Mouse (Mus musculus): ENCODE measurements around the gene Cnnm1. TPM values are rescaled to one million over a fixed set of nuclear protein-coding genes. Genes with fewer than 3 reads are reported as not detected.

The Cnnm1 gene
- polyA plus RNA-seq, 1 experiment from 2014 or later, result 0.92 TPM

GRCm38 (mm10) chr19:43517320-43517719 is 77.1 kb downstream of the Cnnm1 start:
- Histone ChIP-seq H3K27me3 (0 out of 2 replicates have a peak, but pooled peaks cover 5% of the 10 kb centered on the region), H3K4me1 (peaks cover 29% of the 10 kb centered on the region), H3K4me3 (replicated peaks) (no peak overlapping the region), H3K36me3 (replicated peaks) (peaks cover 24% of the 10 kb centered on the region), H3K27ac (no peak overlapping the region), H3K4me2 (no peak overlapping the region), H3K9me3 (no peaks in the 10 kb centered on the region), H3K9ac (no peak overlapping the region)
- ATAC-seq (ENCODE audit: low FRiP score), result no peak
- 68% methylated on average over 6 of the region's 6 CpGs for WGBS

GRCm38 (mm10) chr19:43517808-43518207 is 77.6 kb downstream of the Cnnm1 start:
- 0 out of 2 replicates have a peak, but pooled peaks cover 5% of the 10 kb centered on the region for H3K27me3 ChIP-seq
- H3K27ac ChIP-seq, result no peak overlapping the region
- peaks cover 21% of the 10 kb centered on the region for H3K36me3 ChIP-seq (replicated peaks)
- H3K4me3 ChIP-seq (replicated peaks), result no peak overlapping the region
- H3K4me1 ChIP-seq, result peaks cover 33% of the 10 kb centered on the region
- no peak overlapping the region for H3K9ac ChIP-seq
- 69% methylated on average over 7 of the region's 7 CpGs for WGBS
- no peak for ATAC-seq (ENCODE audit: low FRiP score)
- no peaks in the 10 kb centered on the region for H3K9me3 ChIP-seq
- no peak overlapping the region for H3K4me2 ChIP-seq

GRCm38 (mm10) chr19:43518261-43518660 is 78.0 kb downstream of the Cnnm1 start:
- H3K36me3 ChIP-seq (replicated peaks), result peaks cover 21% of the 10 kb centered on the region
- H3K4me2 ChIP-seq, result no peak overlapping the region
- H3K4me1 ChIP-seq, result peaks cover 34% of the 10 kb centered on the region
- no peak overlapping the region for H3K27ac ChIP-seq
- no peak overlapping the region for H3K4me3 ChIP-seq (replicated peaks)
- ATAC-seq (ENCODE audit: low FRiP score), result no peak
- H3K9me3 ChIP-seq, result no peaks in the 10 kb centered on the region
- WGBS, result 88% methylated on average over 7 of the region's 7 CpGs
- 0 out of 2 replicates have a peak, but pooled peaks cover 5% of the 10 kb centered on the region for H3K27me3 ChIP-seq
- no peak overlapping the region for H3K9ac ChIP-seq

- WGBS, result 84% methylated on average over 10 of the region's 10 CpGs
Observed at GRCm38 (mm10) chr19:43519226-43519625, 79.0 kb downstream of the Cnnm1 start.

GRCm38 (mm10) chr19:43520402-43520801 is 80.2 kb downstream of the Cnnm1 start:
- no peak overlapping the region for H3K9ac ChIP-seq
- no peaks in the 10 kb centered on the region for H3K9me3 ChIP-seq
- H3K27me3 ChIP-seq, result 0 out of 2 replicates have a peak, but pooled peaks cover 5% of the 10 kb centered on the region
- WGBS, result 73% methylated on average over 9 of the region's 10 CpGs
- no peaks in the 10 kb centered on the region for H3K36me3 ChIP-seq (replicated peaks)
- no peak for ATAC-seq (ENCODE audit: low FRiP score)
- no peak overlapping the region for H3K27ac ChIP-seq
- peak overlapping the region; percentile 13; the same call in 1 of the 2 replicates for H3K4me2 ChIP-seq
- H3K4me3 ChIP-seq (replicated peaks), result no peak overlapping the region
- H3K4me1 ChIP-seq, result peaks cover 49% of the 10 kb centered on the region

More at GRCm38 (mm10) chr19:43519226-43519625, 79.0 kb downstream of the Cnnm1 start:
- Histone ChIP-seq H3K4me2 (no peak overlapping the region), H3K9ac (no peak overlapping the region), H3K27ac (no peak overlapping the region), H3K36me3 (replicated peaks) (peaks cover 11% of the 10 kb centered on the region), H3K4me1 (peaks cover 42% of the 10 kb centered on the region), H3K4me3 (replicated peaks) (no peak overlapping the region), H3K27me3 (0 out of 2 replicates have a peak, but pooled peaks cover 5% of the 10 kb centered on the region), H3K9me3 (no peaks in the 10 kb centered on the region)
- no peak for ATAC-seq (ENCODE audit: low FRiP score)

- 14% methylated on average over 8 of the region's 8 CpGs for WGBS
- H3K27ac ChIP-seq, result no peak overlapping the region
- ATAC-seq (ENCODE audit: low FRiP score), result no peak
- H3K27me3 ChIP-seq, result peaks cover 11% of the 10 kb centered on the region
- H3K36me3 ChIP-seq (replicated peaks), result no peaks in the 10 kb centered on the region
- H3K9me3 ChIP-seq, result no peaks in the 10 kb centered on the region
- no peak overlapping the region for H3K4me3 ChIP-seq (replicated peaks)
- peaks cover 51% of the 10 kb centered on the region for H3K4me1 ChIP-seq
- H3K9ac ChIP-seq, result no peak overlapping the region
- peak overlapping the region; percentile 13; the same call in 1 of the 2 replicates for H3K4me2 ChIP-seq
Observed at GRCm38 (mm10) chr19:43521362-43521761, 81.1 kb downstream of the Cnnm1 start.

- Histone ChIP-seq H3K27ac (0 out of 2 replicates have a peak overlapping the region, but pooled peaks have one; percentile 8), H3K4me1 (peaks cover 51% of the 10 kb centered on the region), H3K4me2 (no peak overlapping the region), H3K4me3 (replicated peaks) (no peak overlapping the region), H3K36me3 (replicated peaks) (no peaks in the 10 kb centered on the region), H3K9ac (no peak overlapping the region), H3K9me3 (no peaks in the 10 kb centered on the region), H3K27me3 (peaks cover 15% of the 10 kb centered on the region)
- no peak for ATAC-seq (ENCODE audit: low FRiP score)
- WGBS, result 75% methylated on average over 9 of the region's 9 CpGs
Observed at GRCm38 (mm10) chr19:43521996-43522395, 81.8 kb downstream of the Cnnm1 start.

GRCm38 (mm10) chr19:43523551-43523950 is 83.3 kb downstream of the Cnnm1 start:
- H3K4me2 ChIP-seq, result peak overlapping the region; percentile 69
- no peak overlapping the region for H3K27ac ChIP-seq
- no peaks in the 10 kb centered on the region for H3K9me3 ChIP-seq
- peak overlapping the region; percentile 70 for H3K9ac ChIP-seq
- H3K4me3 ChIP-seq (replicated peaks), result peak overlapping the region; percentile 72
- H3K4me1 ChIP-seq, result peaks cover 43% of the 10 kb centered on the region
- no peaks in the 10 kb centered on the region for H3K36me3 ChIP-seq (replicated peaks)
- 9% methylated on average over 12 of the region's 12 CpGs for WGBS
- peaks cover 25% of the 10 kb centered on the region for H3K27me3 ChIP-seq
- no peak for ATAC-seq (ENCODE audit: low FRiP score)

GRCm38 (mm10) chr19:43524187-43525103 is 84.2 kb downstream of the Cnnm1 start, which contains the start of gene Got1:
Got1 (minus strand) TSS chr19:43524605.
- Histone ChIP-seq H3K9ac (peak within 1 kb of the TSS; percentile 70), H3K4me2 (peak within 1 kb of the TSS; percentile 69), H3K27ac (peak within 1 kb of the TSS; percentile 68; the same call in 1 of the 2 replicates), H3K27me3 (peaks cover 25% of the 10 kb centered on the region), H3K4me1 (peaks cover 43% of the 10 kb centered on the region), H3K4me3 (replicated peaks) (peak within 1 kb of the TSS; percentile 72), H3K36me3 (replicated peaks) (no peaks in the 10 kb centered on the region), H3K9me3 (no peaks in the 10 kb centered on the region)
- under 1% methylated on average over 58 of the region's 58 CpGs for WGBS
- ATAC-seq (ENCODE audit: low FRiP score), result peak; percentile 100

- Histone ChIP-seq H3K9me3 (no peaks in the 10 kb centered on the region), H3K27me3 (peaks cover 25% of the 10 kb centered on the region), H3K9ac (peak overlapping the region; percentile 69), H3K27ac (0 out of 2 replicates have a peak overlapping the region, but pooled peaks have one; percentile 50), H3K36me3 (replicated peaks) (no peaks in the 10 kb centered on the region), H3K4me3 (replicated peaks) (peak overlapping the region; percentile 72), H3K4me2 (peak overlapping the region; percentile 69), H3K4me1 (peaks cover 43% of the 10 kb centered on the region)
- no peak for ATAC-seq (ENCODE audit: low FRiP score)
- WGBS, result 21% methylated on average over 10 of the region's 10 CpGs
Observed at GRCm38 (mm10) chr19:43525104-43525482, 84.9 kb downstream of the Cnnm1 start.

GRCm38 (mm10) chr19:43525566-43525965 is 85.3 kb downstream of the Cnnm1 start:
- H3K27me3 ChIP-seq, result peaks cover 25% of the 10 kb centered on the region
- no peaks in the 10 kb centered on the region for H3K9me3 ChIP-seq
- 86% methylated on average over 7 of the region's 7 CpGs for WGBS
- peaks cover 39% of the 10 kb centered on the region for H3K4me1 ChIP-seq
- ATAC-seq (ENCODE audit: low FRiP score), result no peak
- H3K4me2 ChIP-seq, result peak overlapping the region; percentile 69; the same call in 1 of the 2 replicates
- H3K9ac ChIP-seq, result no peak overlapping the region
- H3K27ac ChIP-seq, result no peak overlapping the region
- H3K4me3 ChIP-seq (replicated peaks), result no peak overlapping the region
- H3K36me3 ChIP-seq (replicated peaks), result no peaks in the 10 kb centered on the region

- Histone ChIP-seq H3K27me3 (peaks cover 25% of the 10 kb centered on the region), H3K36me3 (replicated peaks) (no peaks in the 10 kb centered on the region), H3K4me3 (replicated peaks) (no peak overlapping the region), H3K4me2 (no peak overlapping the region), H3K9me3 (no peaks in the 10 kb centered on the region), H3K27ac (no peak overlapping the region), H3K9ac (no peak overlapping the region), H3K4me1 (peaks cover 34% of the 10 kb centered on the region)
- no peak for ATAC-seq (ENCODE audit: low FRiP score)
- 91% methylated on average over 9 of the region's 9 CpGs for WGBS
Observed at GRCm38 (mm10) chr19:43526025-43526424, 85.8 kb downstream of the Cnnm1 start.

Data from forebrain, embryonic 12.5 days (tissue).